11 mouse cellular contexts compared by ENCODE assay signal in genomic region chr4:130309254-130309653, GRCm38 (mm10). TPM values are rescaled to one million over a fixed set of nuclear protein-coding genes. Genes with fewer than 3 reads are reported as not detected.
A peak's percentile ranks its signal among the peaks of the same experiment; 100 is the strongest.
DNase-seq lines count a peak whose midpoint lies in the region; ATAC-seq and TF ChIP-seq lines count a peak whose summit lies in the region.
"Had no signal": no experiment of that assay in that cellular context is flagged by ENCODE, and none has a peak within 500 bp of the region (broad histone marks: within the 10 kb centered on the region; RNA-seq: fewer than 3 reads in every experiment).

No protein-coding gene starts in this region.

- 0 out of 2 replicates have a peak, but pooled peaks cover 1% of the 10 kb centered on the region for H3K4me1 ChIP-seq in heart, adult 2 months (ENCODE audit: control insufficient read depth, insufficient read depth, low read length)
- H3K4me1 ChIP-seq in neural tube, embryonic 11.5 days (ENCODE audit: control insufficient read depth, insufficient read depth, low read length), result peaks cover 12% of the 10 kb centered on the region
- peaks cover 7% of the 10 kb centered on the region for H3K4me1 ChIP-seq in limb, embryonic 14.5 days (ENCODE audit: control insufficient read depth, insufficient read depth, low read length)

- ATAC-seq in neural tube, embryonic 11.5 days (ENCODE audit: insufficient read depth, low FRiP score, low TSS enrichment), result no peak
- no peak for ATAC-seq in limb, embryonic 14.5 days (ENCODE audit: low FRiP score, low read depth)
- ATAC-seq in erythroid progenitor cell, adult 5-6 weeks (replicated peaks; ENCODE audit: low FRiP score, poor library complexity, severe bottlenecking), result no peak

- H3K36me3 ChIP-seq in heart, adult 2 months (ENCODE audit: control insufficient read depth, insufficient read depth, low read length), result peaks cover 7% of the 10 kb centered on the region
- no peaks in the 10 kb centered on the region; the same call in 1 of the 2 replicates for H3K36me3 ChIP-seq in neural tube, embryonic 11.5 days (ENCODE audit: control insufficient read depth, insufficient read depth, low read length)
- 0 out of 2 replicates have a peak, but pooled peaks cover 10% of the 10 kb centered on the region for H3K36me3 ChIP-seq in limb, embryonic 14.5 days (ENCODE audit: control insufficient read depth, insufficient read depth, low read length)

- TF ChIP-seq EP300 in heart, adult 2 months (IDR thresholded peaks at IDR 0.05; ENCODE audit: insufficient read depth, low read depth, low read length), result no peak

- H3K9me3 ChIP-seq in neural tube, embryonic 11.5 days (ENCODE audit: control insufficient read depth, low read length), result no peaks in the 10 kb centered on the region
- no peaks in the 10 kb centered on the region for H3K9me3 ChIP-seq in limb, embryonic 14.5 days (ENCODE audit: control insufficient read depth, low read length)

- H3K27ac ChIP-seq in heart, adult 2 months, result peak overlapping the region; percentile 94
- H3K27ac ChIP-seq in neural tube, embryonic 11.5 days (ENCODE audit: low read depth, low read length), result no peak overlapping the region
- H3K27ac ChIP-seq in limb, embryonic 14.5 days (replicated peaks; ENCODE audit: low read depth, low read length), result no peak overlapping the region

- no peak for DNase-seq in heart, adult 2 months
- no peak for DNase-seq in heart, adult 9 months (ENCODE audit: low spot score in 2 of 2)
- DNase-seq in neural tube, embryonic 11.5 days (ENCODE audit: low spot score), result no peak
- DNase-seq in neural tube, embryonic 10.5 days (ENCODE audit: extremely low spot score, low spot score), result no peak
- no peak for DNase-seq in limb, embryonic 14.5 days (ENCODE audit: low spot score)
- DNase-seq in ovary, postnatal 10 days (ENCODE audit: low spot score), result no peak
- DNase-seq in right cerebral cortex, adult 18-20 months, result no peak
- DNase-seq: adrenal gland, adult 2 months had no signal

- peak overlapping the region; percentile 79 for H3K4me2 ChIP-seq in neural tube, embryonic 11.5 days (ENCODE audit: low read depth)
- H3K4me2 ChIP-seq in limb, embryonic 14.5 days (replicated peaks; ENCODE audit: low read depth, low read length, severe bottlenecking), result peak overlapping the region; percentile 87; the same call in 1 of the 2 replicates

- TF ChIP-seq CTCF in heart, adult 2 months (IDR thresholded peaks at IDR 0.05), result no peak

- peaks cover 3% of the 10 kb centered on the region; the same call in 1 of the 2 replicates for H3K27me3 ChIP-seq in heart, adult 2 months (ENCODE audit: control insufficient read depth, insufficient read depth, low read length)
- peaks cover 41% of the 10 kb centered on the region for H3K27me3 ChIP-seq in neural tube, embryonic 11.5 days (ENCODE audit: control insufficient read depth, insufficient read depth, low read length)
- peaks cover 38% of the 10 kb centered on the region for H3K27me3 ChIP-seq in limb, embryonic 14.5 days (ENCODE audit: control insufficient read depth, insufficient read depth, low read length)

- H3K4me3 ChIP-seq in heart, adult 2 months, result peak overlapping the region; percentile 45
- peak overlapping the region; percentile 40 for H3K4me3 ChIP-seq in neural tube, embryonic 11.5 days (ENCODE audit: low read depth, low read length)
- peak overlapping the region; percentile 46; the same call in 1 of the 2 replicates for H3K4me3 ChIP-seq in limb, embryonic 14.5 days (replicated peaks; ENCODE audit: low read length)

- no peaks in the 10 kb centered on the region; the same call in 1 of the 2 replicates for H3K79me2 ChIP-seq in heart, adult 2 months (replicated peaks; ENCODE audit: control insufficient read depth, insufficient read depth, low read length)

- H3K9ac ChIP-seq in heart, adult 2 months (ENCODE audit: low read depth, low read length), result peak overlapping the region; percentile 93
- H3K9ac ChIP-seq in neural tube, embryonic 11.5 days (ENCODE audit: low read length), result no peak overlapping the region; the same call in 1 of the 2 replicates
- no peak overlapping the region for H3K9ac ChIP-seq in limb, embryonic 14.5 days (ENCODE audit: low read depth, low read length, severe bottlenecking)

- TF ChIP-seq POLR2A in heart, adult 2 months (IDR thresholded peaks at IDR 0.05; ENCODE audit: insufficient read depth, low read depth, low read length), result peak; percentile 65
- no peak for TF ChIP-seq POLR2A in limb, embryonic 14.5 days (IDR thresholded peaks at IDR 0.05; ENCODE audit: borderline replicate concordance, extremely low read depth, insufficient read depth, insufficient read length)

- intact Hi-C loops in heart, adult 2 months (cut with DNase I), result no loop called here

- WGBS in heart, adult 2 months, result 29% methylated on average over 8 of the region's 8 CpGs
- WGBS in neural tube, embryonic 11.5 days, result 43% methylated on average over 8 of the region's 8 CpGs
- WGBS in limb, embryonic 14.5 days, result 35% methylated on average over 8 of the region's 8 CpGs

RNA-seq across cellular contexts. Expression of gene Gm10570, which starts 0.8 kb away (rescaled TPM):
- total RNA-seq in heart, adult 2 months (2021), result not detected
- 0.27 and 0.73 TPM in 2 replicates for polyA plus RNA-seq in heart, adult 2 months (2012; rRNA removed)
- not detected in 2 replicates for polyA plus RNA-seq in neural tube, embryonic 11.5 days (2014; fragmentation: Nextera tagmentation; extraction: Ambion mirVana)
- 0.30 TPM in 1 of 2 replicates, not detected in the other for polyA plus RNA-seq in limb, embryonic 14.5 days (2012; rRNA removed)
- not detected in 2 replicates for polyA plus RNA-seq in limb, embryonic 14.5 days (2014; fragmentation: Nextera tagmentation; extraction: Ambion mirVana)
- total RNA-seq in erythroid progenitor cell, adult 5-6 weeks (2015; ENCODE audit: low replicate concordance), result not detected in 2 replicates
- not detected in 2 replicates for total RNA-seq in erythroid progenitor cell, adult 5-6 weeks (2017; ENCODE audit: low replicate concordance)
- total RNA-seq: adrenal gland, adult 2 months had no signal
- polyA plus RNA-seq: liver, embryonic 16.5 days; spleen, adult 2 months had no signal

RNA-seq across cellular contexts. Expression of gene Fabp3, which starts 0.9 kb away (rescaled TPM):
- total RNA-seq in heart, adult 2 months (2021), result 1,000 to 10,000 TPM; 5,566 to 6,234 TPM
- polyA plus RNA-seq in heart, adult 2 months (2012; rRNA removed), result 6,657 and 8,958 TPM in 2 replicates
- 31.5 and 32.7 TPM in 2 replicates for polyA plus RNA-seq in neural tube, embryonic 11.5 days (2014; fragmentation: Nextera tagmentation; extraction: Ambion mirVana)
- polyA plus RNA-seq in limb, embryonic 14.5 days (2012; rRNA removed), result 34.7 and 41.6 TPM in 2 replicates
- polyA plus RNA-seq in limb, embryonic 14.5 days (2014; fragmentation: Nextera tagmentation; extraction: Ambion mirVana), result 34.0 and 47.3 TPM in 2 replicates
- total RNA-seq in erythroid progenitor cell, adult 5-6 weeks (2015; ENCODE audit: low replicate concordance), result not detected in 2 replicates
- total RNA-seq in erythroid progenitor cell, adult 5-6 weeks (2017; ENCODE audit: low replicate concordance), result not detected in 2 replicates

RNA-seq across cellular contexts. Expression of gene Serinc2, which starts 30.2 kb away (rescaled TPM):
- total RNA-seq in heart, adult 2 months (2021), result 1 to 10 TPM; 1.8 to 2.8 TPM
- polyA plus RNA-seq in heart, adult 2 months (2012; rRNA removed), result 1.4 and 1.8 TPM in 2 replicates
- 58.5 and 60.1 TPM in 2 replicates for polyA plus RNA-seq in neural tube, embryonic 11.5 days (2014; fragmentation: Nextera tagmentation; extraction: Ambion mirVana)
- 161 and 261 TPM in 2 replicates for polyA plus RNA-seq in limb, embryonic 14.5 days (2012; rRNA removed)
- 150 and 186 TPM in 2 replicates for polyA plus RNA-seq in limb, embryonic 14.5 days (2014; fragmentation: Nextera tagmentation; extraction: Ambion mirVana)
- not detected in 2 replicates for total RNA-seq in erythroid progenitor cell, adult 5-6 weeks (2015; ENCODE audit: low replicate concordance)
- not detected in 2 replicates for total RNA-seq in erythroid progenitor cell, adult 5-6 weeks (2017; ENCODE audit: low replicate concordance)

RNA-seq across cellular contexts. Expression of gene Zcchc17, which starts 50.5 kb away (rescaled TPM):
- 10 to 100 TPM; 25.8 to 30.7 TPM for total RNA-seq in heart, adult 2 months (2021)
- 15.0 and 25.6 TPM in 2 replicates for polyA plus RNA-seq in heart, adult 2 months (2012; rRNA removed)
- 76.3 and 79.9 TPM in 2 replicates for polyA plus RNA-seq in neural tube, embryonic 11.5 days (2014; fragmentation: Nextera tagmentation; extraction: Ambion mirVana)
- polyA plus RNA-seq in limb, embryonic 14.5 days (2012; rRNA removed), result 25.9 and 33.3 TPM in 2 replicates
- polyA plus RNA-seq in limb, embryonic 14.5 days (2014; fragmentation: Nextera tagmentation; extraction: Ambion mirVana), result 76.3 and 79.3 TPM in 2 replicates
- total RNA-seq in erythroid progenitor cell, adult 5-6 weeks (2015; ENCODE audit: low replicate concordance), result 15.5 and 19.1 TPM in 2 replicates
- total RNA-seq in erythroid progenitor cell, adult 5-6 weeks (2017; ENCODE audit: low replicate concordance), result 30.3 and 54.2 TPM in 2 replicates

RNA-seq across cellular contexts. Expression of gene Snrnp40, which starts 50.7 kb away (rescaled TPM):
- total RNA-seq in heart, adult 2 months (2021), result 10 to 100 TPM; 14.5 to 14.9 TPM
- polyA plus RNA-seq in heart, adult 2 months (2012; rRNA removed), result 15.7 and 22.6 TPM in 2 replicates
- polyA plus RNA-seq in neural tube, embryonic 11.5 days (2014; fragmentation: Nextera tagmentation; extraction: Ambion mirVana), result 200 and 201 TPM in 2 replicates
- 100 and 106 TPM in 2 replicates for polyA plus RNA-seq in limb, embryonic 14.5 days (2012; rRNA removed)
- 137 and 141 TPM in 2 replicates for polyA plus RNA-seq in limb, embryonic 14.5 days (2014; fragmentation: Nextera tagmentation; extraction: Ambion mirVana)
- total RNA-seq in erythroid progenitor cell, adult 5-6 weeks (2015; ENCODE audit: low replicate concordance), result 35.0 and 69.6 TPM in 2 replicates
- total RNA-seq in erythroid progenitor cell, adult 5-6 weeks (2017; ENCODE audit: low replicate concordance), result 25.1 and 58.9 TPM in 2 replicates

Comparison
In these comparisons a context has a peak if more than half of its experiments do, and no peak if none do; other contexts are left out.
1. RNA of gene Fabp3, which starts 0.9 kb away (polyA plus RNA-seq): 6,657 to 8,958 TPM in heart, adult 2 months; 34.0 to 47.3 TPM in limb, embryonic 14.5 days and 31.5 to 32.7 TPM in neural tube, embryonic 11.5 days; every median in the first group is over 100 times any median in the second.
2. RNA of gene Serinc2, which starts 30.2 kb away (polyA plus RNA-seq): 150 to 261 TPM in limb, embryonic 14.5 days and 58.5 to 60.1 TPM in neural tube, embryonic 11.5 days; 1.4 to 1.8 TPM in heart, adult 2 months; every median in the first group is over 10 times any median in the second.
3. Peak in every context shown above with its lines, with median percentiles within 50 percentile points of each other: H3K4me3 ChIP-seq.